Mouse (Mus musculus) megakaryocyte-erythroid progenitor cell, adult 5-6 weeks (primary cell): ENCODE data around the gene Bsg. TPM values are rescaled to one million over a fixed set of nuclear protein-coding genes. Genes with fewer than 3 reads are reported as not detected.
"Not testable (repeated sequence)": the region's sequence is repeated elsewhere in the genome, so short reads cannot be mapped to it uniquely, and the experiment has no call there.

Experiments used
- ATAC-seq: replicated peaks from 2 replicates; pipeline ENCODE4 v1.8.0; 2016; ENCODE audit warnings: mild to moderate bottlenecking, inconsistent platforms; ENCODE audit not compliant: severe bottlenecking, poor library complexity, low FRiP score, low TSS enrichment
- total RNA-seq, 2 experiments: library from RNA; stranded (forward) in 1 of 2; stranded (reverse) in 1 of 2; fragments of 200-1000, 215-1000 nt in 1 of 2; fragments of >200 nt in 1 of 2; fragmentation: Nextera tagmentation in 1 of 2; gene quantifications; 2 replicates each; pipeline ENCODE4 v1.2.3; 2014 to 2017

The Bsg gene
- total RNA-seq, 2 experiments from 2014 or later, result 443 to 460 TPM

- no peak for ATAC-seq
These were observed 3.6 kb upstream of the Bsg start for GRCm38 (mm10) chr10:79700676-79701075.

- no peak for ATAC-seq
These were observed 2.7 kb upstream of the Bsg start for GRCm38 (mm10) chr10:79701443-79702129.

DNA sequence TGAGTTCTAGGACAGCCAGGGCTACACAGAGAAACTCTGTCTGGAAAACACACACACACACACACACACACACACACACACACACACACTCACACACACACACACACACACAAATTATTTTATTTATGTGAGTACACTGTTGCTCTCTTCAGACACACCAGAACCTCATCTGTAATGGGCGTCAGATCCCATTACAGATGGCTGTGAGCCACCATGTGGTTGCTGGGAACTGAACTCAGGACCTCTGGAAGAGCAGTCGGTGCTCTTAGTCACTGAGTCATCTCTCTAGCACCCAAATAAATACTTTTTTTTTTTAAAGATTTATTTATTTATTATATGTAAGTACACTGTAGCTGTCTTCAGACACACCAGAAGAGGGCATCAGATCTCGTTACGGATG is 1.3 kb upstream of the Bsg start:
- not testable (repeated sequence) for ATAC-seq

- no peak for ATAC-seq
These were observed 750 bp upstream of the Bsg start for GRCm38 (mm10) chr10:79703541-79703940.

GRCm38 (mm10) chr10:79704970-79705360 is 674 bp downstream of the Bsg start:
- ATAC-seq, result no peak

- peak; percentile 80 for ATAC-seq
These were observed 1.7 kb downstream of the Bsg start for GRCm38 (mm10) chr10:79705951-79706350.

DNA sequence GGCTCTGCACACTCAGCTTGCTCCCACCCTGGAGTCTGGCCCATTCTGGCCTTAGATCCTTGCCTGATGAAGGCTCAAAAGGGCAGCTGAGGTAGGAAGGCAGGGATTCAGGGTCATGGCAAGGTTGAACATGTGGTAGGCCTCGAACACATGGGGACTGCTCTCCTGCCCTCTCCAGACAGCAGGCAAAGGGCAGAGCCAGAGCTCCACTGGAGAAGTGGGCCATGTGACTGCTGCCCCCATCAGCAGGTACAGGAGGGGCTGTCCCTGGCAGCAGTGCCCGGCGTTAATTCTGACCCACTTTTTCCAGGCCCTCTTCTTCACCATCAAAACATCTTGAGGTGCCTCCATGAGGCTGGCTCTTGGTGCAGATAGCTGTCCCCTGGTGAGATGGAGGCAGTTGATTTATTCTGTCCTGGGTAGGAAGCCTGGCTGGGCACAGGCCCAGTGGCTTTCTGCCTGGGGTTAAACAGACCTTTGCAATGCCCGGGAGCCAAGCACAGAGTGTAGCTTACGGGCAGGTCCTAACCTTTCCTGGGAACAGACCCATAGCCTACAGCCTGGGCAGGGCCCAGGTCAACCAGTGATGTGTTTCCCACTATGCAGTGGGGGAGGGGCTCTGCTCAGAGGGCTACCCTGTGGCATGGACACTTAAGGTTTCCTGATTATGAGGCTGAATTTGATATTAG is 2.3 kb downstream of the Bsg start:
- ATAC-seq, result no peak

GRCm38 (mm10) chr10:79707162-79707561 is 2.9 kb downstream of the Bsg start:
- no peak for ATAC-seq

DNA sequence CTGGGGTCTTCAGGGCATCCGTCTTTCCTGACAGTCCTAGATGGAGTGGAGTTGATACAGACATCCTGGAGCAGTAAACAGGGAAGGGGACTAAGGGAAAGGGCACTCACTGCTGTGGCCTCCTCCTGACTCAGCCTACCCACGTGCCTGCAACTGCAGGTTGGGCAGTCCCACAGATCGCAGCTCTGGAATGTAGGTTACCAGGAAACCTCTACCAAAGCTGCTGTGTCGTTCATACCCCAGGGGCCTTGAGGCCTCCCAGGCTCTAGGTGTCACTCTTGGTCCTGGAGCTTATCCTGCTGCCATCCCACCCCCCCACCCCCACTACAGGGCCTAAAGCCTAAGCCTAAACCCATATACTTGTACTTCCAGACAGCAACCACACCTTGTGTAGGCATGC is 3.5 kb downstream of the Bsg start:
- ATAC-seq, result no peak

GRCm38 (mm10) chr10:79708668-79709067 is 4.4 kb downstream of the Bsg start:
- no peak for ATAC-seq

- no peak for ATAC-seq
These were observed 5.0 kb downstream of the Bsg start for GRCm38 (mm10) chr10:79709307-79709706.

DNA sequence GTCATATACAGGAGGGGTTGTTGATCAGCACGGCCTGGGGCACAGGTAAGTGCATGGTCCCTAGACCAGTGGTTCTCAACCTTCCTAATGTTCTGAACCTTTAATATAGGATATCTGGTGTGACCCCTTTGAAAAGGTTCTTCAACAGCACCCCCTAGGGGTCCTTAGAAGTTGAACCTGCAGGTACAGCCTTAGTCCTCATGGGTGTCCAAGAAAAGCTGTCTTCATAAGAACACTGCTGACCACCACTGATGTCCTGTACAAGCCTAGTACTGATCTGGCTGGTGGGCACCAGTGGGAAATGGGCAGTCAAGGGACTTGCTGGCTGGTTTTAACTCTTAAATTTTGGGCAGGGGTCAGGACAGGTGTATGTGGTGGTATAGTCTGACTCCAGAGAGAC is 7.7 kb downstream of the Bsg start:
- ATAC-seq, result 0 out of 2 replicates have a peak, but pooled peaks have one; percentile 3

GRCm38 (mm10) chr10:79712499-79713126 is 8.3 kb downstream of the Bsg start:
- ATAC-seq, result peak; percentile 69

GRCm38 (mm10) chr10:79713163-79713562 is 8.9 kb downstream of the Bsg start:
- no peak for ATAC-seq

GRCm38 (mm10) chr10:79714996-79715395 is 10.7 kb downstream of the Bsg start:
- no peak for ATAC-seq

- no peak for ATAC-seq
These were observed 12.1 kb downstream of the Bsg start, which contains the start of gene Hcn2 for GRCm38 (mm10) chr10:79716254-79716987. Gene Hcn2, plus strand, starts transcription at chr10:79716634.

GRCm38 (mm10) chr10:79716988-79717355 is 12.7 kb downstream of the Bsg start:
- no peak for ATAC-seq

DNA sequence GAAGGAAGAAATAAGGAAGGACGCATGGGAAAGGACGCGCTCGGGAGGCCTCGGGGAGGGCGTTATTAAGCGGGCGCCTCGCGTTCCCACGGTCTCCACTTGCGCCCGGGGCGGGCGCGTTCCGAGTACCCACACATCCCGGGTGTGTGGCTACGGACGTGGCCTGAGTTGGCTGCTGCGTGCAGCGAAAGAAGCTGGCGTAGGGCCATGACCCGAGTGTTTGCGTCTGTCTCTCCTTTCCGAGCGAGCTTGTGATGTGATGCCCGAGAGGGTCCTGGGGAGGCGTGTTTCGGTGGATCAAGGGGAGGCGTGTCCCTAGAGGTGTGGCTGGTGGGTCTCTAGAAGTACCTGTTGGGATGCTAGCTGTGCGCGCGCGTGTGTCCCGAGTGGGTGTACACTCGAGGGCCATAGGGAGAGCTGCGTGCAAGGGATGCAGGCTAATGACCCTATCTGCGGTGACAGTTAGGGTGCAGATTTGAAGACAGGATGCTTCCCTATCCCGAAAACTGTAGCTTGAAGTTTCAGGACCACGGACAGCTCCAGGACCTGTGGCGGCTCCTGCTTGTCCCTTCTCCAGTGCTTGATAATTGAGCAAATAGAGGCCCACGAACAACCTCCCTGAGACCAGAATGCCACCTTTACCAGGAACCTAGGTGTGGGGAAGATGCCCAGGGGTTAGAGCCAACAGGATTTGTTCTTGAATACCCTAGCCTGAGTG is 13.5 kb downstream of the Bsg start:
- ATAC-seq, result peak; percentile 50

- no peak for ATAC-seq
These were observed 16.8 kb downstream of the Bsg start for GRCm38 (mm10) chr10:79721089-79721488.
